Comparison of ENCODE assay signal across 8 mouse cellular contexts in the genomic region with DNA sequence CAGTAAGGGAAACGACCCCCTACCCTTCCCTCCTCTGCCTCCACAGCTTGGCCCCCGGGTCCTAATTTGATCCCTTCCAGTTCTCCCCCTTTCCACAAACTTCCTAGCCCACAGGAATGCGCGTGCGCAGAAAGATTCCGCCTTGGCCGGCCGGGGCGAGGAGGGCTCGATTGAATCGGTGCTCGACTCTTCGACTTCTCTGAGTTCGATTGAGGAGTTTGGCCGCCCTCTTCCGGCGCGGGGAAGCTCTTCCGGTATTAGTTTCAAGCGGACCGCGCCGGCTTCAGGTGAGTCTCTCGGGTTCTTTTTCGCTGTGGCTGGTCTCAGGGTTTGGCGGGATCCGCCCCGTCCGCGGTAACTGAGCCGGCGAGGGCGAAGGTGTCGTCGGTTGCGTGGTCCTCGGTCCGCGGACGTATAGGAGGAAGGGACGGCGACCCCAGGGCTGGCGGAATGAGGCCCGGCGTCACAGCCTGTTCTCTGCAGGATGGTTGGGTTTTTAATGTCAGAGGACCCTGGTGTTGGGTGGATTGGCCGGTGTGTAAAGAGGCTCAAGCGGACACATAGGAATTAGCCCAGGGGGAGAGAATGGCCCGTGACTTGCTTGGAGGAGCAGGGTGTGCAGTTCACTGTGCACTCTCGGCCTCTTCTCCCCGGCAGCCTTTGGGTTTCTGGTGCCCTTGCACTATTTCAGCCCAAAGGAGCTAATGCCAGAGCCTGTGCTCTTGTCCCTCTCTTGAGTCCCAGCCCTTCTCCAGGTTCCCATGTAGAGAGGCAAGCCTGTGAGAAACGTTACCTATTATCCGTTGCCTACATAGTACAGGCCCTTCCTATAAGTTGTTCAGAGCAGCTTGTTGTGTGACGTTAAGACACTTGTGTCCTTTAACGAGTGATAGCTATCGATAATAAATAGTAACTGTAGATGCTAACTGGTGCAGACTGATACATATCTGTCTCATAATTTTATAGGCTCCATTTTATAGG. TPM values are rescaled to one million over a fixed set of nuclear protein-coding genes. Genes with fewer than 3 reads are reported as not detected.
DNase-seq lines count a peak whose midpoint lies in the region; ATAC-seq and TF ChIP-seq lines count a peak whose summit lies in the region.

A gene (plus strand): TSS at position 228 of the 981 bp plus-strand sequence.

- H3K27ac ChIP-seq in bone marrow, adult 2 months (ENCODE audit: control insufficient read depth, insufficient read depth, low read depth, low read length, poor library complexity), result peak within 1 kb of the TSS; percentile 20; the same call in 1 of the 2 replicates
- no peak within 1 kb of the TSS for H3K27ac ChIP-seq in embryonic facial prominence, embryonic 15.5 days (replicated peaks)
- H3K27ac ChIP-seq in heart, embryonic 10.5 days, result peak within 1 kb of the TSS; percentile 87
- H3K27ac ChIP-seq in kidney, embryonic 15.5 days, result peak within 1 kb of the TSS; percentile 58; the same call in 1 of the 2 replicates

- H3K4me2 ChIP-seq in embryonic facial prominence, embryonic 15.5 days (replicated peaks), result peak within 1 kb of the TSS; percentile 65
- peak within 1 kb of the TSS; percentile 71 for H3K4me2 ChIP-seq in kidney, embryonic 15.5 days

- peak; percentile 25; the same call in 1 of the 2 replicates for TF ChIP-seq POLR2A in bone marrow, adult 2 months (IDR thresholded peaks at IDR 0.05; ENCODE audit: borderline replicate concordance, control insufficient read depth, low read depth, low read length)

- H3K4me1 ChIP-seq in bone marrow, adult 2 months (ENCODE audit: control insufficient read depth, insufficient read depth, low read length), result no peaks in the 10 kb centered on the region
- H3K4me1 ChIP-seq in embryonic facial prominence, embryonic 15.5 days, result peaks cover 3% of the 10 kb centered on the region
- peaks cover 5% of the 10 kb centered on the region for H3K4me1 ChIP-seq in heart, embryonic 10.5 days
- peaks cover 11% of the 10 kb centered on the region for H3K4me1 ChIP-seq in kidney, embryonic 15.5 days

- under 1% methylated on average over 55 of the region's 55 CpGs for WGBS in bone marrow, adult 2 months
- under 1% methylated on average over 55 of the region's 55 CpGs for WGBS in embryonic facial prominence, embryonic 15.5 days
- WGBS in heart, embryonic 10.5 days, result under 1% methylated on average over 55 of the region's 55 CpGs
- WGBS in kidney, embryonic 15.5 days, result 1% methylated on average over 55 of the region's 55 CpGs

- H3K9ac ChIP-seq in embryonic facial prominence, embryonic 15.5 days, result peak within 1 kb of the TSS; percentile 74
- H3K9ac ChIP-seq in kidney, embryonic 15.5 days, result peak within 1 kb of the TSS; percentile 81

- H3K36me3 ChIP-seq in embryonic facial prominence, embryonic 15.5 days, result peaks cover 17% of the 10 kb centered on the region
- H3K36me3 ChIP-seq in heart, embryonic 10.5 days, result peaks cover 30% of the 10 kb centered on the region
- peaks cover 29% of the 10 kb centered on the region for H3K36me3 ChIP-seq in kidney, embryonic 15.5 days

- no peak for TF ChIP-seq CTCF in bone marrow, adult 2 months (IDR thresholded peaks at IDR 0.05; ENCODE audit: control insufficient read depth, insufficient read depth, low read length)

- DNase-seq in 416B (ENCODE audit: low read depth), result peak; percentile 87
- peak; percentile 93 for DNase-seq in heart, embryonic 10.5 days (ENCODE audit: low spot score)
- peak; percentile 88 for DNase-seq in liver
- DNase-seq in spleen, postnatal 4 days (ENCODE audit: low spot score in 2 of 2), result peak; percentile 80 to 90

- peak within 1 kb of the TSS; percentile 96 for H3K4me3 ChIP-seq in bone marrow, adult 2 months (replicated peaks; ENCODE audit: control insufficient read depth, low read depth, low read length)
- peak within 1 kb of the TSS; percentile 83 for H3K4me3 ChIP-seq in embryonic facial prominence, embryonic 15.5 days (replicated peaks)
- peak within 1 kb of the TSS; percentile 76 for H3K4me3 ChIP-seq in heart, embryonic 10.5 days
- peak within 1 kb of the TSS; percentile 84 for H3K4me3 ChIP-seq in kidney, embryonic 15.5 days (replicated peaks)

- no peaks in the 10 kb centered on the region for H3K9me3 ChIP-seq in embryonic facial prominence, embryonic 15.5 days (replicated peaks)
- no peaks in the 10 kb centered on the region for H3K9me3 ChIP-seq in heart, embryonic 10.5 days
- no peaks in the 10 kb centered on the region for H3K9me3 ChIP-seq in kidney, embryonic 15.5 days (replicated peaks)

- ATAC-seq in embryonic facial prominence, embryonic 15.5 days (ENCODE audit: insufficient number of reproducible peaks, low FRiP score, low TSS enrichment, low read depth), result peak; percentile 88
- ATAC-seq in kidney, embryonic 15.5 days (replicated peaks; ENCODE audit: low FRiP score), result peak; percentile 97
- ATAC-seq in monocyte, adult 5-6 weeks (replicated peaks; ENCODE audit: insufficient number of reproducible peaks, low FRiP score, low TSS enrichment, poor library complexity, severe bottlenecking), result peak; percentile 98

- no peaks in the 10 kb centered on the region for H3K27me3 ChIP-seq in embryonic facial prominence, embryonic 15.5 days
- no peaks in the 10 kb centered on the region for H3K27me3 ChIP-seq in heart, embryonic 10.5 days (ENCODE audit: insufficient read depth, poor library complexity, severe bottlenecking)
- no peaks in the 10 kb centered on the region for H3K27me3 ChIP-seq in kidney, embryonic 15.5 days

RNA-seq across cellular contexts. Expression of the gene that starts here (rescaled TPM):
- polyA plus RNA-seq in bone marrow, adult 2 months (2011; ENCODE audit: insufficient read depth, insufficient read length, low replicate concordance, missing spikeins), result 35.9 and 70.5 TPM in 2 replicates
- polyA plus RNA-seq in embryonic facial prominence, embryonic 15.5 days (2015; fragmentation: Nextera tagmentation; extraction: Ambion mirVana), result 59.7 and 66.5 TPM in 2 replicates
- polyA plus RNA-seq in heart, embryonic 10.5 days (2016; fragmentation: Nextera tagmentation; extraction: Ambion mirVana), result 46.8 and 63.3 TPM in 2 replicates
- polyA plus RNA-seq in kidney, embryonic 15.5 days (2015; fragmentation: Nextera tagmentation; extraction: Ambion mirVana), result 78.3 and 102 TPM in 2 replicates
- total RNA-seq in monocyte, adult 5-6 weeks (2017), result 89.7 to 206 TPM (median 97.5 TPM) in 3 replicates
